Mouse (Mus musculus) urinary bladder, postnatal 25 days (tissue): ENCODE data around the gene Cbx1.

Source experiments
- DNase-seq: peaks from one replicate; pipeline ENCODE4 v3.0.0; 2022; ENCODE audit warnings: low spot score

Cbx1 gene

DNA sequence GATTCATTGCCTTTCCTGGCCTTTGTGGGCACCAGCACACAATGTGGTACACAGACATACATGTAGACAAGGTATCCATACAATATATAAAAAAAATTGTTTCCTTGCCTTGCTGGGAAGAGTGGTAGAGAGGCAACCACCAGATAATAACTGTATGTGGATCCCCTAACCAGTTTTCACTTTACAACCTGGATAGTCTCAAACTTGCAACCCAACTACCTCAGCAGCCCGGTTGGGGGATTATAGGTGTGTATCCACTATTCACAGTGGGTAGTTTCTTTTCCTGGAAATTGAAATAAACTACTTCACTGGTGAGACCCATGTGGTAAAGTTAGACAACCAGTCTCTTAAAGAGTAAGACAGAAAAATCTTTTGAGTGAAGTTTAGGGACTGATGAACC is 27.6 kb downstream of the Cbx1 start:
- DNase-seq, result no peak

DNA sequence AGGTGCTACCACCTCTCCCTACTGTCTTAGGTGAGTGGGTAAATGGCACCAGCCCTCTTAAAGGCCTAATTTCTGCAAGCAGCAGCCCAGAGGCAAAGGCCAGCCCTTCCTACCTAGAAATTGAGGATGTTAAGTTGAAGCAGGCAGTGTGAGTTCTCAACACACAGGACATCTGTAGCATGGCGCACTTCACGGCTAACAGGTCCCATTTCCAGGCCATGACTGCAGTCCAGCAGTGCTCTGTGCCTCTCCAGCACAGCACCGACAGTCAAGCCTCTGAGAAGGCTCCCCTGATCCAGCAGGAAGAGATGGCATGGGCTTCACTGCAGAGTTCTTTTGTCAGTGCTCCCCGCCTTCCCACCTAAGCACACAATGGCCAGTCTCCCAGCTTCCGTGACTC is 28.1 kb downstream of the Cbx1 start:
- no peak for DNase-seq

DNA sequence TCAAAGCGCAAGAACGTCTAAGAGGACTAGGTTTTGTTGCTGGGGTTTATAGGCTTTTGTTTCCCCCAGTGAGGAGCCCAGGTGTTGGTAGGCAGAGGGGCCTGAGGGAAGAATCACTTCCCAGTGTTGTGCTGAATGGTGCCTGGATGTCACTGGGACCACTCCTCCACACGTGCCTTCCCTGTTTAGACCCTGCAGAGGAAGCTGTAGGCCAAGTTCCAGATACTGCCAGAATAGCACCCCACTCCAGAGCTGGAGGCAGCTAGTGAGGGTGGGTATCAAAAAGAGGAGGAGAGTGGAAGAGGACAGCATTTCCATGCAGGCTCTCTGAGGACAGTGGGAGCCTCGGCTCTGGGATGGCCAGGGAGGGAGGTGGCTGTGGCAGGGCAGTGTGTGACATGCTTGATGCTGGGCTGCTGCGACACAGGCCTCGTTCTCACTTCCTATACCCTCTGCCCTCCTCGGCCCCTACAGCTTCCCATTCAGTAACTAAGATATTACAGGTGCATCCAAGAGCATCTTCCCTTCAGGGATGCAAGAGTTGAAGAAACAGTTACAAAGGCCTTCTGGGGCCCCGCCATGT is 29.3 kb downstream of the Cbx1 start:
- no peak for DNase-seq

- DNase-seq, result no peak
Measured at GRCm38 (mm10) chr11:96821956-96822355, 33.0 kb downstream of the Cbx1 start.

- DNase-seq, result no peak
Measured at GRCm38 (mm10) chr11:96822675-96823470, 33.9 kb downstream of the Cbx1 start.

DNA sequence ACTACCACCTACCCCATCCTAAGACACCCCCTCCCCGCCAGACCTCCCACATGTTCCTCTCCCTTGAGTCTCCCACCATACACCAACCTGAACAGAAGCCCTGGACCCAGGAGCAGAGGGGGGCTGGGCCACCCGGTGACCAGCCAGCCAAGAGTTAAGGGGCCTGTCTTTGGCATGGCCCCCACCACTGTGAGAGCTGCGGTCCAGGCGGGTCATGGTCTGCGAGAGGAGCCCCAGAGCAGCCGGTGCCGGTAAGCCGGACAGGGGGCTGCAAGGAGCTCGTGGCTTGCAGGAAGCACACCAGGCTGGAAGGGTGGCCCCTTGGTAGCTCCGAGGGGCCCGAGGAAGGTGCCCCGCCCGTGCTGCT is 34.5 kb downstream of the Cbx1 start:
- DNase-seq, result no peak

DNA sequence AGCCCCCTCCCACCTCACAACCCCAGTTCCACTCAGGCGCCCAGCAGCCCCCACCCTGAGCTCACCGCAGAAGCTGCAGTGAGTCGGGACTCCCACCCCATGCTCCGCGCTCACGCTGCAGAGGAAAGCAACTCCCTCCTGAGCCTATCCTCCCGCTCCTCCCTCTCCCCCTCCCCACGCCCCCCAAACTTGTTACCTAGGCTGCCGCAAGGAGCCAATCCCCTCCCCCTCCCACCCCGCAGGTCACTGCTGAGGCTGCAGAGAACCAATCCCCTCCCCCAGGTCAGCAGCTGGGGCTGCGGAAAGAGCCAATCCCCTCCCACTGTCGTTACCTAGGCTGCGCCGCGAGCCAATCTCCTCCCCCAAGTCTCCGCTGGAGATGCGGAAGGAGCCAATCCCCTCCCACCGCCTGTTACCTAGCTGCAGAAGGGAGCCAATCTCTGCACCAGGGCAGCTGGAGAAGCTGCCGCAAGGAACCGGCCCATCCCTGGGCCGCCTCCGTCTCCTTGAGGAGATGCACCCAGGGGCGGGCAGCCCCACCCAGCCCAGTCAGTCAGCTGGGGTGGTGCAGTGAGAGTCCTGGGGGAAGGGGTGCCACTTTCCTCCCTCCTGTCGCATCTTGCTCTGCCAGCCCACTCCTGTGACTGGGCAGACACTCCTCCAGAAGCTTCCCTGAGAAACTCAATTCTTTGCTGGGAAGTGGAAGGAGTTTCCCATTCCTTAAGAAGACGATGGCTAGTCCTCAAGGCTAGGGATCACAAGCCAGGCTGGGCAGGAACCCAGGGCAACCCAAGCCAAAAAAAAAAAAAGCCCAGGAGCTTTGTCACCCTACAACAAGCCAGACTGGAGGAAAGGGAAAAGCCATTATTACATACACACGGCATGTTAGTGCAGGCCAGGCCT is 35.2 kb downstream of the Cbx1 start:
- peak; percentile 72 for DNase-seq

DNA sequence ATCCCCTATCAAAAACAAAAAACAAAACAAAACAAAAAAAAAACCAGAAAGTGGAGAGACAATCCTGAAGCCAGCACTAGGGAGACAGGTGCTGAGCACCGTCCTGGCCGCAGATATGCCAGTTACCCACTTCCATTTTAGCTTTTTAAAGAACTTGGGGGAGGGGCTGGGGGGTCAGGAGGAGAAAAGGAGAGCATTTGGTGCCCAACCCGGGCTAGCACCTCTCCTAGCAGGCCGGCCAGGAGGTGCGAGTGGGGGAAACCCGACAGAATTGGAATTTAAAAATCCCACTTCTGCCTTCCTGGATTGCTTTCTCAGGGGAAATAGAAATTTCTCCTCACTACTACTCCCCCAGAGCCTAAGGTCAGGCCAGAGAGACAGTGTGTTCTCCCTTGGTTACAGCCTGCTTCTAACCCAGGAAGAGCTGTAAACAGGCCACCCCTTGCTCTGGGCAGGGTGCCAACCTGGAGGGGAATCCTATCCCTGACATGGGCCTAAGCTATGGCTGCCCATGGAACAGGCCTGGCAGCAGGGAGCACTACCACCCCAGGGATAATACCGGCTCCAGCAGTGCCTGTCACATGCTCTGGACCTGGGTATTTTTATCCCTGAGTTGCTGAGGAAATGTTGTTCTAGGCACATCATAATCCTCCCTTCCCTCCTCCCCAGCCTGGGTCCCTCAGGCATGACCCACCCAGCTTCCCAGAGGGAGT is 36.0 kb downstream of the Cbx1 start:
- DNase-seq, result peak; percentile 41

DNA sequence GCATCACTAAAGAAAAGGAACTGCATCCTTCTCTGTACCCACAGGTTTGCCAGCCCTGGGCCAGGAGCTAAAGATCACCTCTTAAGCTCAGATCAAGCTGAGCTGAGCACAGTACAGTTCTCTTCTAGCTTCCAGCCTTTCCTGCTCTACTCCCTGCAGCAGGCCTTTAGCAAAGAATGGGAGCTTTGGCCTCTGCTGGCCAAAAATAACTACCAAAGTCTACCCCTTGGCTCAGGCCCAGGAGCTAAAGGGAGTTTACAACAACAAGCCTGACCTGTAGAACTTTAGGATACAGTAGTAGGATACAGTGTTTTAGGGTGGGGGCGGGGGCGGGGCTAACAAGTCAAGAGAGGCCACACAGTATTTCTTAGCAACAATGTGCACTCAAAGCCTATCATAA is 37.6 kb downstream of the Cbx1 start:
- no peak for DNase-seq

GRCm38 (mm10) chr11:96827062-96827581 is 38.2 kb downstream of the Cbx1 start:
- DNase-seq, result no peak

DNA sequence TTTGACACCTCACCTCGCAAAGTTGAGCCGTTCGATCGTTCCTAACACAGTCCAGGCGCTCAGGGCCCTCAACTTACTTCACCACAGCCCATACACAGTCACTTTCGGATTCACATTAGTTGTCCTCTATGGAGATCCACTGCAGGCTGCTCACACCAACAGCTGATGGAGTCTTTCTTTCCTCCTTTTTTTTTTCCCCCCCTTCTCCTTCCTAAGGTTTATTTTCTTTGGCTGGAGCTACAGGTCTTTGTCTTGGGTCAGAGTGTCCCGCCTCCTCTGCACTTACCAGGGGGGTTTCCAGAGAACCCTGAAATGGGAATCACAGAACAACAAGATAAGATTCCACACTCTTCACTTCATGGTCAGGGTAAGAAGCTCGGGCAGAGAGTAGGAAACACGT is 39.0 kb downstream of the Cbx1 start:
- no peak for DNase-seq

GRCm38 (mm10) chr11:96828881-96829280 is 40.0 kb downstream of the Cbx1 start:
- no peak for DNase-seq

DNA sequence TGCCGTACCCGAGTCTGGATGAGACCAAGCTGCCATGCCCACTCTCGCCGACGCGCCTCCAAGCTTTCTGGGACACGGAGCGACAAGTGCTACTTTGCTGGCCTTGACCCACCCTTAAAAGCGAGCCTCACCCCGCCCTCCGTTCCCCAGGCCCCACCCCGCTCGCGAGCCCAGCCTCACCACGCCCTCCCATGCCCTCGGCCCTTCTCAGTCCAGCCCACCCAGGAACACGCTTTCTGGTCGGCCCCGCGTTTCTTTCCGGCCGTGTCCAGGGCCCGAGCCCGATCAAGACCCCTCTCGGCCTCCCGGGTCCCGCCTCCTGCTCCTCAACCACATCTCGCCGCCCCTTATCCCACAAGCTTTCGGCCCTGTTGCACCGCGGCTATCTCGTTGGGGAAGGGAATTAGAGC is 40.5 kb downstream of the Cbx1 start:
- peak; percentile 79 for DNase-seq

- peak; percentile 87 for DNase-seq
Measured at GRCm38 (mm10) chr11:96829813-96830538, 41.0 kb downstream of the Cbx1 start, which contains the start of gene Nfe2l1. TSS of gene Nfe2l1 (minus strand) at chr11:96829968.

GRCm38 (mm10) chr11:96830539-96831216 is 41.8 kb downstream of the Cbx1 start:
- no peak for DNase-seq

GRCm38 (mm10) chr11:96831516-96831915 is 42.6 kb downstream of the Cbx1 start:
- no peak for DNase-seq

DNA sequence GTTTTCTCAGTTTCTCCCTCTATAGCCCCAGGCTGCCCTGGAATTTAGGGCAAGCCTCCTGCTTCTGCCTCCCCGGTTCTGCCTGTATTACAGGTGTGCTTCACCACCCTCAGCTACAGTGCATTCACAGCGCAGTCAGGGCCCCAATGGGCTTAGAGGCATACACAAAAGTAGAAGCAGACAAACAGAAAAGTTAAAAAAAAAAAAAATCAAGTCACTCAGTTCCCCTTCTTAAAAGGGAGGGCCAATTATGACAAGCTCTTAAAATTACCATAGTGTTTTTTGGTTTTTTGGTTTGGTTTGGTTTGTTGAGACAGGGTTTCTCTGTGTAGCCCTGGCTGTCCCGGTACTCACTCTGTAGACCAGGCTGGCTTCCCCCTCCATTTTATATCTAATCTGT is 43.6 kb downstream of the Cbx1 start:
- no peak for DNase-seq

GRCm38 (mm10) chr11:96832973-96833372 is 44.0 kb downstream of the Cbx1 start:
- no peak for DNase-seq

GRCm38 (mm10) chr11:96834127-96834526 is 45.2 kb downstream of the Cbx1 start:
- no peak for DNase-seq

- no peak for DNase-seq
Measured at GRCm38 (mm10) chr11:96837298-96837697, 48.4 kb downstream of the Cbx1 start.

- no peak for DNase-seq
Measured at GRCm38 (mm10) chr11:96838341-96838740, 49.4 kb downstream of the Cbx1 start.
